Mouse (Mus musculus): ENCODE data around the gene Nfkb1. TPM values are rescaled to one million over a fixed set of nuclear protein-coding genes. Genes with fewer than 3 reads are reported as not detected.
A peak's percentile ranks its signal among the peaks of the same experiment; 100 is the strongest.

Nfkb1 gene
- polyA plus RNA-seq, 1 experiment from 2014 or later: 15.3 TPM

DNA sequence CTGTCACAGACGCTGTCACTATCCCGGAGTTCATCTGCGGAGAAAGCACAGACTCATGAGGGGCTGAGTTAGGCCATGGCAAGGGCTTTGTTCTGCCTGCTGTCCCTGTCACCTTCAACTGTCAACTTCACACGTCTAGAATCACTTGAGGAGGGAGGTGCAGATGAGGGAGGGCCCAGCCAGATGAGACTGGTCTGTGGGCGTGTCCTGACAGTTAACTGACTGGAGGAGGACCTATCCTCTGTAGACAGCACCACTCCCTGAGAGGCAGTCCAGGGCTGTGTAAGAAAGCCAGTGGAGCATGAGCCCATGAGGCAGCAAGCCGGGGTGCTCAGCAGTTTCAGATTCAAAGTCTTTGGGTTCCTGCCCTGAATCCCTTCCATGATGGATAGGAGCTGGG is 105.9 kb downstream of the Nfkb1 start:
- H3K9ac ChIP-seq (ENCODE audit: low read length): no peak overlapping the region
- no peak for ATAC-seq (ENCODE audit: insufficient read depth, low FRiP score, low TSS enrichment)

DNA sequence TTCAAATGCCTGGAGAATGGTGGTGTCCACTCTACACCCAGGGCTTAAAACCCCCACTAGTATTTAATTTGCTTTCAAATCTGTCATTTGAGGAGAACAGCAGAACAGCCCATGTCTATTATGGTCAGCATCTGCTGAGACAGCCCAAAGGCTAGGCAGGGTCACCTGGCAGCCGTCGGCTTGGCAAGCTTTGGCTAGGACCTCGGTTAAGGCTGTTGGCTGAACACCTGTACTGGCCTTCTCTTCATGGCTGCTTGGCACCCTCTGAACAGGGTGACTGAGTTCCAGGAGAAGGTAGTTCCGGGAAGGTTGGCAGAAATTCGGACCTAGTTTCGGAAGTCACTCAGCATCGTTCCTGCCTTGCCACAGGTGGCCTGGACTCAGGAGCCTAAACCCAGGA is 109.1 kb downstream of the Nfkb1 start:
- Histone ChIP-seq H3K36me3 (ENCODE audit: control insufficient read depth, insufficient read depth, low read length) (no peaks in the 10 kb centered on the region), H3K4me3 (ENCODE audit: low read depth, low read length) (no peak overlapping the region), H3K4me2 (ENCODE audit: low read depth) (no peak overlapping the region), H3K9ac (ENCODE audit: low read length) (no peak overlapping the region), H3K27ac (ENCODE audit: low read depth, low read length) (no peak overlapping the region), H3K9me3 (ENCODE audit: control insufficient read depth, low read length) (no peaks in the 10 kb centered on the region), H3K4me1 (ENCODE audit: control insufficient read depth, insufficient read depth, low read length) (peaks cover 4% of the 10 kb centered on the region), H3K27me3 (ENCODE audit: control insufficient read depth, insufficient read depth, low read length) (no peaks in the 10 kb centered on the region)
- WGBS: 92% methylated on average over 7 of the region's 7 CpGs
- no peak for ATAC-seq (ENCODE audit: insufficient read depth, low FRiP score, low TSS enrichment)
- DNase-seq (ENCODE audit: low spot score): no peak

More for the DNA sequence above, 105.9 kb downstream of the Nfkb1 start:
- no peak overlapping the region for H3K4me2 ChIP-seq (ENCODE audit: low read depth)
- peaks cover 5% of the 10 kb centered on the region; the same call in 1 of the 2 replicates for H3K36me3 ChIP-seq (ENCODE audit: control insufficient read depth, insufficient read depth, low read length)
- WGBS: 48% methylated on average over 6 of the region's 6 CpGs
- H3K4me3 ChIP-seq (ENCODE audit: low read depth, low read length): no peak overlapping the region
- peaks cover 4% of the 10 kb centered on the region for H3K4me1 ChIP-seq (ENCODE audit: control insufficient read depth, insufficient read depth, low read length)
- H3K27me3 ChIP-seq (ENCODE audit: control insufficient read depth, insufficient read depth, low read length): no peaks in the 10 kb centered on the region
- H3K27ac ChIP-seq (ENCODE audit: low read depth, low read length): no peak overlapping the region
- no peak for DNase-seq (ENCODE audit: low spot score)
- H3K9me3 ChIP-seq (ENCODE audit: control insufficient read depth, low read length): no peaks in the 10 kb centered on the region

DNA sequence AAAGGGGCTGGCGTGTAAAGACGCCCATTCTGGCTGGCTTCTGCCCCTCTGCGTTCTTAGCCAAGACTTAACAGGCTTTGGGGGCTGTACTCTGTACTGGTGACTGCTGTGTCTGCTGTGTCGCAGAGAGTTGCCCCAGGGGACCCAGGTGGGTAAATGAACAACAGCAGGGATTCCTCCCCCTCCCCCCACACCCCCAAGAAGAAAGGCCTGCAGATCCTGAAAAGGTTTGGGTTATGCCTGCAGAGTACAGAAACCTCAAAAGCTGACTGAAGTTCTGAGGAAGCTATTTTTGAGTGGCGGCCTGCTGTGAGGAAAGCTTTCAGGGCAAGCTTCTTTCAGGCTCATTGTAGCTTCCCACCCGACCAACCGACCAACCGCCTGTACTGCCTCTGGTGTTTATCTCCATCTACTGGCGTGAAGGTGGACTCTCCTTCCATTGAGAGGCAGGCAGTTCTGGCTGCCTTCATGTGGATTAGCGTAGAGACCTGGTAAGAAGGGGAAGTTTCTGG is 109.7 kb downstream of the Nfkb1 start:
- H3K27ac ChIP-seq (ENCODE audit: low read depth, low read length): no peak overlapping the region
- no peak overlapping the region for H3K9ac ChIP-seq (ENCODE audit: low read length)
- no peak overlapping the region for H3K4me3 ChIP-seq (ENCODE audit: low read depth, low read length)
- H3K27me3 ChIP-seq (ENCODE audit: control insufficient read depth, insufficient read depth, low read length): no peaks in the 10 kb centered on the region
- no peaks in the 10 kb centered on the region for H3K36me3 ChIP-seq (ENCODE audit: control insufficient read depth, insufficient read depth, low read length)
- WGBS: 22% methylated on average over 10 of the region's 10 CpGs
- no peaks in the 10 kb centered on the region for H3K9me3 ChIP-seq (ENCODE audit: control insufficient read depth, low read length)
- ATAC-seq (ENCODE audit: insufficient read depth, low FRiP score, low TSS enrichment) (peak; percentile 71), DNase-seq (ENCODE audit: low spot score) (peak; percentile 53)
- no peak overlapping the region for H3K4me2 ChIP-seq (ENCODE audit: low read depth)
- peaks cover 4% of the 10 kb centered on the region for H3K4me1 ChIP-seq (ENCODE audit: control insufficient read depth, insufficient read depth, low read length)

DNA sequence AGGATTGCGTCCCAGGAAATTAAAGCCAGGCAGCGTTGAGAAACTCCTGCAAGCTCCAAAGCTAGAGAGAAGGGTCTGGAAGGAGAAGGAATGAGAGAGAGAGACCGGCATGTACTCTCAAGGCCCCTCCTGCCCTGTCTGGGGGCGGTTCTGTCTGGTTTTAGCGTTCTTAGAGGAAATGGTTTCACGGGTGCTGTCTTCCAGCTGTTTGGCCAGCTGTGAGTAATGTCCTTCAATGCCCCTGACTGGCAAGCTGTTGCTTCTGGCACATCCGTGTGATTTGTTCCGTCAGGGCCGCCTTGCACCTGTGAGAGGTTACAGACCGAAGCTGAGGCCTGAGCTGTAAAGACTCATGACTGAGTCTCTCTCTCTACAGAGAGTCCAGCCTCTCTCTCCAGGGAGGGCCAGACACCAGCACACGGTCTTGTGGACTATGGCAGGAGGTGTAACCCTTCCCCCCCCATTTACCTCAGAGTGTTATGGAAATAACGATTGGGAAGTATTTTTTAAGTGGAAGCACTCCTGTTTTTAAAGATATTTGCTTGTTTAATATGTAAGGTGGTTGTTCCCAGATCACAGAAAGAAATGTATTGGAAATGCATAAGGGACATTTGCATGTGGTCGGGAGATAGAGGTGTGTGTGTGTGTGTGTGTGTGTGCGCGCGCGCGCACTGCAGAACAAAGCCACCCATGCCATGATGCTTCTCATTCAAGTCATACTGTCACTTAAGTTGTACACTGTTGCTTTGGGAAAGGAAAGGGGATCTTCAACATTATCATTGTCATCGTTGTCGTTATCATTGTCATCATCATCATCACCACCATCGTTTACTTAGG is 110.7 kb downstream of the Nfkb1 start:
- no peak overlapping the region for H3K4me3 ChIP-seq (ENCODE audit: low read depth, low read length)
- H3K27me3 ChIP-seq (ENCODE audit: control insufficient read depth, insufficient read depth, low read length): no peaks in the 10 kb centered on the region
- DNase-seq (ENCODE audit: low spot score) (no peak), ATAC-seq (ENCODE audit: insufficient read depth, low FRiP score, low TSS enrichment) (no peak)
- H3K4me2 ChIP-seq (ENCODE audit: low read depth): no peak overlapping the region
- peaks cover 4% of the 10 kb centered on the region for H3K4me1 ChIP-seq (ENCODE audit: control insufficient read depth, insufficient read depth, low read length)
- H3K36me3 ChIP-seq (ENCODE audit: control insufficient read depth, insufficient read depth, low read length): no peaks in the 10 kb centered on the region
- no peak overlapping the region for H3K9ac ChIP-seq (ENCODE audit: low read length)
- 75% methylated on average over 21 of the region's 21 CpGs for WGBS
- no peak overlapping the region for H3K27ac ChIP-seq (ENCODE audit: low read depth, low read length)
- no peaks in the 10 kb centered on the region for H3K9me3 ChIP-seq (ENCODE audit: control insufficient read depth, low read length)

DNA sequence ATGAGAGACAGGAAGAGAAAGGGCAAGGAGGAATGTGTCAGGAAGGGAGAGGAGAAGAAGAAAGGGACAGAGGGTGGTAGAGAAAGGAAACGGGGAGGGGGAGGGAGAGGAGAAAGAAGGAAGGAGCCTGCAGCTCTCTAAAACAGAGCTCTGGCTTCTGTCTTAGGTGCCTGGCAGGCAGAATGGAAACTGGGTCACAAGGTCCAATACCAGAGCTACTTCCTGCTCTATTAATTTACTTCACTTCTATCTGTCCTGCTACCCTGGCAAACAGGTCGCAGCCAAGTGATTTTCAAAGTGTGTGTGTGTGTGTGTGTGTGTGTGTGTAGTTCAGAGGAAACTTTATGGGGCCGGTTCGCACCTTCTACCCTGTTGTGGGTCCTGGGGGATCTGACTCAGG is 112.2 kb downstream of the Nfkb1 start:
- Histone ChIP-seq H3K4me2 (ENCODE audit: low read depth) (no peak overlapping the region), H3K27me3 (ENCODE audit: control insufficient read depth, insufficient read depth, low read length) (no peaks in the 10 kb centered on the region), H3K27ac (ENCODE audit: low read depth, low read length) (no peak overlapping the region), H3K9me3 (ENCODE audit: control insufficient read depth, low read length) (no peaks in the 10 kb centered on the region), H3K4me1 (ENCODE audit: control insufficient read depth, insufficient read depth, low read length) (peaks cover 4% of the 10 kb centered on the region), H3K4me3 (ENCODE audit: low read depth, low read length) (no peak overlapping the region), H3K36me3 (ENCODE audit: control insufficient read depth, insufficient read depth, low read length) (no peaks in the 10 kb centered on the region), H3K9ac (ENCODE audit: low read length) (no peak overlapping the region)
- ATAC-seq (ENCODE audit: insufficient read depth, low FRiP score, low TSS enrichment) (no peak), DNase-seq (ENCODE audit: low spot score) (no peak)
- WGBS: 66% methylated on average over 4 of the region's 4 CpGs

DNA sequence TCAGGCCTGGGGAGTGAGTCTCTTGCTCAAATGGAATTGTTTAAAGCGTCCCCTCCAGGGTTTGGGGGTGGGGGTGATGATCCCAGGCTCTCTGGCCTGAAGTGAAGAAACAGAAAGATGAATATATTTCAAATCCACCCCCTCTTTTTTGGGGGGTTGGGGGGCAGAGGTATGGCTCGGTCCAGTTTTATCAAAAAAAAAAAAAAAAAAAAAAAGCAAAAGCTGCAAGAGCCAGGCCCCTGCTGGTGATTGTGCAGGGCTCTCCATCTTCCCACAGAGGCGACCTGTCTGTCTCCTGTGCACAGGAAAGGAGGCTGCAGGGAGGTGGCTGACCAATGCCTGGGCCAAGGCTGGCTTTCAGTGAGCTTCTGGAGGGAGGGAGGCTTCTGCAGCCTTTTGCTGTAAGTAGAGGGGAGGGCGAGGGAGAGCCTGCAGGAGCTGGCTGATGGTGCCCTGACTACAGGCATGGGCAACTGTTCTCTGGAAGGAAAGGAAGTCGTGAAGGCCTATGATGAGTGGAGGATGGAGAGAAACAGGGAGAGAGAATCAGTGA is 112.7 kb downstream of the Nfkb1 start:
- DNase-seq (ENCODE audit: low spot score) (no peak), ATAC-seq (ENCODE audit: insufficient read depth, low FRiP score, low TSS enrichment) (no peak)
- H3K27ac ChIP-seq (ENCODE audit: low read depth, low read length): no peak overlapping the region
- no peak overlapping the region for H3K4me2 ChIP-seq (ENCODE audit: low read depth)
- no peak overlapping the region for H3K9ac ChIP-seq (ENCODE audit: low read length)
- no peaks in the 10 kb centered on the region for H3K9me3 ChIP-seq (ENCODE audit: control insufficient read depth, low read length)
- no peaks in the 10 kb centered on the region for H3K27me3 ChIP-seq (ENCODE audit: control insufficient read depth, insufficient read depth, low read length)
- no peaks in the 10 kb centered on the region for H3K36me3 ChIP-seq (ENCODE audit: control insufficient read depth, insufficient read depth, low read length)
- 47% methylated on average over 5 of the region's 5 CpGs for WGBS
- no peak overlapping the region for H3K4me3 ChIP-seq (ENCODE audit: low read depth, low read length)
- H3K4me1 ChIP-seq (ENCODE audit: control insufficient read depth, insufficient read depth, low read length): peaks cover 4% of the 10 kb centered on the region

DNA sequence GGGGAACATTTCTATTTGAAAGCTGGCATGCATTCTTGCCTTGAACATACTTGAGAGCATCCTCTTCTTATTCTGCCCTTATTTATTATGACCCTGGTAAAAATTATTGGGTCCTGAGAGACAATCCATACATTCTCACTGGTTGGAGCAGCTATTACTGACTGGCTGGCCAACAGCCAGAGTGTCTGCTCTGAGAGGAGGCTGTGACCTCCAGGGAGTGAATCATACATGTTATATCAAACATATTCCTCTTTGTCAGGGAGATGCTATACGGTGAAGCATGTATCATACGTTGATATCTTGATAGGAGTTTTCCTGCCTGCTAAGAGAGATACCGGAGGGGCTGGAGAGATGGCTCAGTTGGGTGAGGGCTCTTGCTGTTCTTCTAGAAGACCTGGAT is 116.2 kb downstream of the Nfkb1 start:
- DNase-seq (ENCODE audit: low spot score): no peak
- no peaks in the 10 kb centered on the region for H3K9me3 ChIP-seq (ENCODE audit: control insufficient read depth, low read length)
- no peak overlapping the region for H3K9ac ChIP-seq (ENCODE audit: low read length)
- H3K4me1 ChIP-seq (ENCODE audit: control insufficient read depth, insufficient read depth, low read length): no peaks in the 10 kb centered on the region
- no peak overlapping the region for H3K4me2 ChIP-seq (ENCODE audit: low read depth)
- no peak overlapping the region for H3K4me3 ChIP-seq (ENCODE audit: low read depth, low read length)
- no peak for ATAC-seq (ENCODE audit: insufficient read depth, low FRiP score, low TSS enrichment)
- no peak overlapping the region for H3K27ac ChIP-seq (ENCODE audit: low read depth, low read length)
- H3K27me3 ChIP-seq (ENCODE audit: control insufficient read depth, insufficient read depth, low read length): no peaks in the 10 kb centered on the region
- no peaks in the 10 kb centered on the region for H3K36me3 ChIP-seq (ENCODE audit: control insufficient read depth, insufficient read depth, low read length)
- WGBS: 89% methylated on average over 3 of the region's 3 CpGs

DNA sequence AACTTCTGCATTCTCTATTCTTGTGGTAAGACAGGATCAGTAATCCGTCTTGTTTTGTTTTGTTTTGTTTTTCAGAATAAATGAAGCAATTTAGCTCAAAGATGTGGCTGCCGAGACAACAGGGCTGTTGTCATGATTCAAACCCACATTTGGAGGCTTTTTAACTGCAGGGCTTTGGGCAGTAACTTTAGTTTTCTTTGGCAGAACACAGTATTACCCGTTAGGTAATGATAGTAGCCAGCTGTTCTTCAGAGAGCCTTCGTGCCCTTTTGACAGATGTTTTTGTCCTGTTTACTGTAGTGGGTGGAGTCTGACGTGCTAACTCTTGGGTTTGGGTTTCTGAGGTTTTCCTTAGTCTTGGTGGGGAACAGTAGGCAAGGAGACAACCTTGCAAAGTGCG is 118.3 kb downstream of the Nfkb1 start:
- DNase-seq (ENCODE audit: low spot score): no peak
- Histone ChIP-seq H3K9ac (ENCODE audit: low read length) (no peak overlapping the region), H3K4me2 (ENCODE audit: low read depth) (no peak overlapping the region), H3K36me3 (ENCODE audit: control insufficient read depth, insufficient read depth, low read length) (no peaks in the 10 kb centered on the region), H3K4me3 (ENCODE audit: low read depth, low read length) (no peak overlapping the region), H3K9me3 (ENCODE audit: control insufficient read depth, low read length) (no peaks in the 10 kb centered on the region), H3K27ac (ENCODE audit: low read depth, low read length) (no peak overlapping the region), H3K4me1 (ENCODE audit: control insufficient read depth, insufficient read depth, low read length) (no peaks in the 10 kb centered on the region), H3K27me3 (ENCODE audit: control insufficient read depth, insufficient read depth, low read length) (no peaks in the 10 kb centered on the region)
- no peak for ATAC-seq (ENCODE audit: insufficient read depth, low FRiP score, low TSS enrichment)
- WGBS: 48% methylated on average over 6 of the region's 6 CpGs

DNA sequence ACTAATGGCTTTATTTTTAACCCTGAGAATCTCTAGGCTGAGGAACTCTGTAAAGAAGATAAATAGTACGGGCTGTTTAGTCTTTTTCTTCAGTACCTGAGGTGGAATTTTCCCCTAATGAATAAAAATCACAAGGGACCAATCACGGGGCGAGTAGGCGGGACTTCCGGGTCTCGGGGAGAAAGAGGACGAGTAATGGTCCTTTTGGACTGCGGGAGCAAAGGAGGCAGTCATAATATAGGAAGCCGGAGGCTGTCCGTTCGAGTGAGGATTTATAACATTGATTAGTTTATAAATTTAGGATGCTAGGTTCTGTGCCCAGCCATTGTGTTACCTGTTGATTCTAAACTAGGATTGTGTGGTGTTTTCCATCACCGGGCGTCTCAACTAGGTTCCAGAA is 119.8 kb downstream of the Nfkb1 start:
- Histone ChIP-seq H3K9ac (ENCODE audit: low read length) (no peak overlapping the region), H3K36me3 (ENCODE audit: control insufficient read depth, insufficient read depth, low read length) (no peaks in the 10 kb centered on the region), H3K4me2 (ENCODE audit: low read depth) (no peak overlapping the region), H3K4me1 (ENCODE audit: control insufficient read depth, insufficient read depth, low read length) (no peaks in the 10 kb centered on the region), H3K9me3 (ENCODE audit: control insufficient read depth, low read length) (no peaks in the 10 kb centered on the region), H3K27ac (ENCODE audit: low read depth, low read length) (no peak overlapping the region), H3K4me3 (ENCODE audit: low read depth, low read length) (no peak overlapping the region), H3K27me3 (ENCODE audit: control insufficient read depth, insufficient read depth, low read length) (no peaks in the 10 kb centered on the region)
- DNase-seq (ENCODE audit: low spot score) (no peak), ATAC-seq (ENCODE audit: insufficient read depth, low FRiP score, low TSS enrichment) (no peak)
- 67% methylated on average over 13 of the region's 13 CpGs for WGBS

Measured in neural tube, embryonic 11.5 days (tissue).